Mouse (Mus musculus) forebrain, embryonic 16.5 days (tissue): ENCODE results near the gene Ace. TPM values are rescaled to one million over a fixed set of nuclear protein-coding genes. Genes with fewer than 3 reads are reported as not detected.
A peak's percentile ranks its signal among the peaks of the same experiment; 100 is the strongest.

Experiments
- ATAC-seq: fragments of 200-750 bp; cut with Nextera tagmentation; 2 replicates; pipeline ENCODE4 v1.8.0; 2017; ENCODE audit warnings: mild to moderate bottlenecking, moderate library complexity
- H3K27ac ChIP-seq: fragments of 300-500 bp; sonication (generic); 2 replicates; pipeline ENCODE4 v1.5.1; 2014; ENCODE audit warnings: low read length, control low read depth
- H3K27me3 ChIP-seq: fragments of 300-500 bp; sonication (generic); replicated peaks from 2 replicates; pipeline ENCODE4 v1.6.1; 2014; ENCODE audit warnings: low read length; ENCODE audit not compliant: control insufficient read depth, insufficient read depth
- H3K36me3 ChIP-seq: fragments of 300-500 bp; sonication (generic); 2 replicates; pipeline ENCODE4 v1.6.1; 2014; ENCODE audit not compliant: control insufficient read depth, insufficient read depth
- H3K4me1 ChIP-seq: fragments of 300-500 bp; sonication (generic); replicated peaks from 2 replicates; pipeline ENCODE4 v1.6.1; 2014; ENCODE audit warnings: low read length; ENCODE audit not compliant: control insufficient read depth, insufficient read depth
- H3K4me2 ChIP-seq: fragments of 300-500 bp; sonication (generic); 2 replicates; pipeline ENCODE4 v1.6.1; 2014; ENCODE audit warnings: mild to moderate bottlenecking, low read length, control low read depth
- H3K4me3 ChIP-seq: fragments of 300-500 bp; sonication (generic); replicated peaks from 2 replicates; pipeline ENCODE4 v1.5.1; 2014; ENCODE audit warnings: mild to moderate bottlenecking, low read length, control low read depth
- H3K9ac ChIP-seq: fragments of 300-500 bp; sonication (generic); replicated peaks from 2 replicates; pipeline ENCODE4 v1.6.1; 2014; ENCODE audit warnings: low read depth, low read length, control low read depth
- H3K9me3 ChIP-seq: fragments of 300-500 bp; sonication (generic); 2 replicates; pipeline ENCODE4 v1.6.1; 2016; ENCODE audit warnings: low read length; ENCODE audit not compliant: control insufficient read depth
- WGBS: fragments of 180-500 bp; shearing (Covaris S2); extraction: QIAGEN DNeasy Blood & Tissue Kit; methylation state at CpG from one replicate; pipeline ENCODE4 v1.1.7; 2014; 5-methylcytosine and 5-hydroxymethylcytosine counted together
- polyA plus RNA-seq: library from polyadenylated mRNA; unstranded; fragments of >200 nt; fragmentation: Nextera tagmentation; extraction: Ambion mirVana; gene quantifications from 2 replicates; pipeline ENCODE4 v1.2.1, GENCODE M21; 2015

Ace gene
- polyA plus RNA-seq, 1 experiment from 2014 or later = 3.2 TPM

- no peaks in the 10 kb centered on the region for H3K4me1 ChIP-seq
- no peaks in the 10 kb centered on the region for H3K27me3 ChIP-seq
- H3K4me2 ChIP-seq = no peak overlapping the region
- WGBS = 88% methylated on average over 8 of the region's 8 CpGs
- no peak overlapping the region for H3K27ac ChIP-seq
- no peaks in the 10 kb centered on the region for H3K9me3 ChIP-seq
- no peak for ATAC-seq
- H3K4me3 ChIP-seq = no peak overlapping the region
- no peaks in the 10 kb centered on the region for H3K36me3 ChIP-seq
- H3K9ac ChIP-seq = no peak overlapping the region
Observed at GRCm38 (mm10) chr11:105933746-105934145, 34.0 kb upstream of the Ace start.

- Histone ChIP-seq H3K36me3 (no peaks in the 10 kb centered on the region), H3K4me2 (no peak overlapping the region), H3K9ac (no peak overlapping the region), H3K4me1 (no peaks in the 10 kb centered on the region), H3K9me3 (no peaks in the 10 kb centered on the region), H3K27ac (no peak overlapping the region), H3K4me3 (no peak overlapping the region), H3K27me3 (no peaks in the 10 kb centered on the region)
- ATAC-seq = no peak
- 78% methylated on average over 5 of the region's 5 CpGs for WGBS
Observed at GRCm38 (mm10) chr11:105934303-105934711, 33.4 kb upstream of the Ace start.

- H3K4me2 ChIP-seq = no peak overlapping the region
- H3K9me3 ChIP-seq = no peaks in the 10 kb centered on the region
- H3K4me1 ChIP-seq = no peaks in the 10 kb centered on the region
- no peak overlapping the region for H3K4me3 ChIP-seq
- H3K9ac ChIP-seq = no peak overlapping the region
- ATAC-seq = no peak
- no peaks in the 10 kb centered on the region for H3K27me3 ChIP-seq
- 52% methylated on average over 6 of the region's 6 CpGs for WGBS
- no peaks in the 10 kb centered on the region for H3K36me3 ChIP-seq
- H3K27ac ChIP-seq = no peak overlapping the region
Observed at GRCm38 (mm10) chr11:105934816-105935215, 32.9 kb upstream of the Ace start.

- 86% methylated on average over 8 of the region's 8 CpGs for WGBS
- Histone ChIP-seq H3K36me3 (no peaks in the 10 kb centered on the region), H3K4me1 (no peaks in the 10 kb centered on the region), H3K27me3 (no peaks in the 10 kb centered on the region), H3K9me3 (no peaks in the 10 kb centered on the region), H3K4me3 (no peak overlapping the region), H3K4me2 (no peak overlapping the region), H3K9ac (no peak overlapping the region), H3K27ac (no peak overlapping the region)
- ATAC-seq = no peak
Observed at GRCm38 (mm10) chr11:105935496-105935895, 32.2 kb upstream of the Ace start.

GRCm38 (mm10) chr11:105936200-105936599 is 31.5 kb upstream of the Ace start:
- Histone ChIP-seq H3K27me3 (no peaks in the 10 kb centered on the region), H3K4me3 (no peak overlapping the region), H3K4me1 (no peaks in the 10 kb centered on the region), H3K36me3 (no peaks in the 10 kb centered on the region), H3K9me3 (no peaks in the 10 kb centered on the region), H3K27ac (no peak overlapping the region), H3K9ac (no peak overlapping the region), H3K4me2 (no peak overlapping the region)
- no peak for ATAC-seq
- 89% methylated on average over 6 of the region's 6 CpGs for whole genome bisulfite sequencing

- no peak for ATAC-seq
- no peaks in the 10 kb centered on the region for H3K27me3 ChIP-seq
- no peaks in the 10 kb centered on the region for H3K4me1 ChIP-seq
- no peaks in the 10 kb centered on the region for H3K36me3 ChIP-seq
- H3K4me2 ChIP-seq = no peak overlapping the region
- no peaks in the 10 kb centered on the region for H3K9me3 ChIP-seq
- no peak overlapping the region for H3K27ac ChIP-seq
- WGBS = 91% methylated on average over 3 of the region's 3 CpGs
- no peak overlapping the region for H3K9ac ChIP-seq
- H3K4me3 ChIP-seq = no peak overlapping the region
Observed at GRCm38 (mm10) chr11:105936974-105937373, 30.8 kb upstream of the Ace start.

- ATAC-seq = peak; percentile 70
- Histone ChIP-seq H3K36me3 (no peaks in the 10 kb centered on the region), H3K9ac (no peak overlapping the region), H3K27ac (no peak overlapping the region), H3K27me3 (no peaks in the 10 kb centered on the region; the same call in 1 of the 2 replicates), H3K9me3 (no peaks in the 10 kb centered on the region), H3K4me3 (no peak overlapping the region), H3K4me2 (no peak overlapping the region), H3K4me1 (peaks cover 8% of the 10 kb centered on the region)
- 31% methylated on average over 9 of the region's 9 CpGs for WGBS
Observed at GRCm38 (mm10) chr11:105938771-105939170, 29.0 kb upstream of the Ace start.

- ATAC-seq = no peak
- peaks cover 20% of the 10 kb centered on the region for H3K4me1 ChIP-seq
- WGBS = 64% methylated on average over 8 of the region's 8 CpGs
- no peaks in the 10 kb centered on the region for H3K9me3 ChIP-seq
- no peak overlapping the region for H3K27ac ChIP-seq
- H3K36me3 ChIP-seq = no peaks in the 10 kb centered on the region
- H3K9ac ChIP-seq = no peak overlapping the region
- no peak overlapping the region for H3K4me3 ChIP-seq
- H3K27me3 ChIP-seq = no peaks in the 10 kb centered on the region; the same call in 1 of the 2 replicates
- no peak overlapping the region for H3K4me2 ChIP-seq
Observed at GRCm38 (mm10) chr11:105941973-105942372, 25.8 kb upstream of the Ace start.

GRCm38 (mm10) chr11:105943133-105944102 is 24.3 kb upstream of the Ace start:
- peak; percentile 37 for ATAC-seq
- peak overlapping the region; percentile 61 for H3K4me3 ChIP-seq
- no peaks in the 10 kb centered on the region for H3K36me3 ChIP-seq
- peak overlapping the region; percentile 66 for H3K9ac ChIP-seq
- H3K4me2 ChIP-seq = peak overlapping the region; percentile 78
- H3K9me3 ChIP-seq = no peaks in the 10 kb centered on the region
- H3K27ac ChIP-seq = peak overlapping the region; percentile 28; the same call in 1 of the 2 replicates
- H3K4me1 ChIP-seq = peaks cover 20% of the 10 kb centered on the region
- 5% methylated on average over 47 of the region's 47 CpGs for WGBS
- H3K27me3 ChIP-seq = no peaks in the 10 kb centered on the region; the same call in 1 of the 2 replicates
